Mouse (Mus musculus): Measurements from ENCODE around the gene Pdgfc. TPM values are rescaled to one million over a fixed set of nuclear protein-coding genes. Genes with fewer than 3 reads are reported as not detected.

Gene Pdgfc
- polyA plus RNA-seq, 1 experiment from 2014 or later: 7.4 TPM

DNA sequence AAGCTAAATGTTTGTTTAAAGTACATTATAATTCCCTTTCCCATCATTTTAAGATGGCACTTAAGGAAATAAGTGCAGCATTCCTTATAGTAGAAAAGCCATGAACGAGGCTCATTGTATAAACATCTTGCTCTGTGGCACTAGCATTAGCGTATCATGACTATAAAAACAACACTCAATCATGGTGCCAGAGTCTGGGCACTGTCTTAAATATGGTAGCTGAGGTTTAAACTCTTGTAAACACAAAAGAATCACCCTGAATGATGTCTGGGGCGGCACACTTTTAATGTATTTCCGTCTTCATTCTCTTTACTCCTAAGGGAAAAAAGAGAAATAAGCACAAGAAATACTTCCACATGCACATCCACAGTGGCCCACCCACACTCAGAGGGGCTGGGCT lies 192.1 kb downstream of the Pdgfc start:
- H3K4me1 ChIP-seq: no peaks in the 10 kb centered on the region
- H3K9ac ChIP-seq (replicated peaks): no peak overlapping the region
- no peaks in the 10 kb centered on the region for H3K9me3 ChIP-seq
- H3K27me3 ChIP-seq: no peaks in the 10 kb centered on the region
- H3K36me3 ChIP-seq: no peaks in the 10 kb centered on the region
- WGBS: 70% methylated on average over 4 of the region's 4 CpGs
- no peak overlapping the region for H3K4me3 ChIP-seq
- no peak overlapping the region for H3K27ac ChIP-seq (replicated peaks)
- H3K4me2 ChIP-seq (replicated peaks): no peak overlapping the region
- ATAC-seq (ENCODE audit: low FRiP score, low read depth): no peak

DNA sequence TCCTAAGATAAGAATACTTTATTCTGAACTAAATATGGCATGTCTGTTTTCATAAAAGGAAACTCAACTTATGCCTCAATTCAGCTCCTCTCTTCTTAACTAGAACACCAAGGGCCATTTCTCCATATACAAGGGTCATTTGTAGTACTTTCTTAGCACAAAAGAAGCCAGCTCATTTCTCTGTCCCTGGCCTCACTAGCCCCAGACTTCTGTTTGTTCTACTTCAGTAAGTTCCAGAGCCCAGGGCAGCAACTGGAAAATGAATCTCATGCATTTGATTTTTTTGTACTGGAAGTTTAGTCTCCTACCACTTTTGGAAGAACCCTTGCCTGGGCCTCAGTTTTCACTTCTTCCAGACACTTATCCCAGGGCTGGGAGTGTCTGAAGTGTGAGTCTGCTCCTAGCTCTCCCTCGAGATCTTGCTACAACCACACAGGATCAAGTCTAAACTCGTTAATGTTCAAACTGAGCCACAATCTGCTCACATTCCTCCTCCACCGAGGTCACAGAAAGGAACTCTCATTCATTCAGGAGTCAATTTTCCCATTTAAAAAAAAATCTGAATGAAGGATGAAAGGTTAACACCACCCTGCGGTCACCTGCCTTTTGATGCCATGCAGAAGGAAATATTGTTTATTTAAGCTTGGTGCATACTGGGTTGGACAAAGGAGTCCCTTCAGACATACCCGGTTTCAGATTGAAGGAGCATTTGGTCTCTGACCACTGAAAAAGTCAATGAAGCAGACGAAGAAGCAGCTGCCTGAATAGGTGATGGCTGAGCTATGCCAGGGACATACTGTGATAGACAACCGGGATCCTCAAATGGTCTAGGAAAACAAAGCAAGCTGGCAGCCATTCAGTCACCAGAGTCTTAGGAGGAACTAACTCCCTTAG lies 206.7 kb downstream of the Pdgfc start:
- ATAC-seq (ENCODE audit: low FRiP score, low read depth): no peak
- no peaks in the 10 kb centered on the region for H3K36me3 ChIP-seq
- H3K4me2 ChIP-seq (replicated peaks): no peak overlapping the region
- H3K9ac ChIP-seq (replicated peaks): no peak overlapping the region
- H3K27me3 ChIP-seq: no peaks in the 10 kb centered on the region
- no peak overlapping the region for H3K4me3 ChIP-seq
- H3K27ac ChIP-seq (replicated peaks): no peak overlapping the region
- no peaks in the 10 kb centered on the region for H3K9me3 ChIP-seq
- H3K4me1 ChIP-seq: no peaks in the 10 kb centered on the region
- 38% methylated on average over 7 of the region's 7 CpGs for WGBS

DNA sequence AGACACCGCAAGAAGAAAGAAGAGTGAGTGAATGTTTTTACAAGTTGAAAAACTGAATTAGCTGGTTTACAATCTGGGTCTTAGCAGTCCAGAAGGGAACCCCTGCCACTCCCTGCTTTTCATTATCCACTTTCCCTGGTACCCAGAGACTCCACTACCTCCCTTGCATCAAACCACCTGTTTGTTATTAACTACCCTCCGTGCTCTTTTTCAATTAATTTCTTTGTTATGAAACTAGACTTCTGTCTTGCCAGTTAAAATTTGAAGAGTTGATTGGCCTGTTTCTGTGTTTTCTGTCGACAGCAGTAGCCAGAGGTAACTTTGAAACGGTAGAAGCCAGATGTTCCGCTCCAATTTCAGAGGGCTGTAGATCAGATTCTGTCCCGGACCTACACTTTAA lies 207.4 kb downstream of the Pdgfc start:
- H3K27me3 ChIP-seq: no peaks in the 10 kb centered on the region
- H3K36me3 ChIP-seq: no peaks in the 10 kb centered on the region
- H3K4me3 ChIP-seq: no peak overlapping the region
- H3K9ac ChIP-seq (replicated peaks): no peak overlapping the region
- H3K27ac ChIP-seq (replicated peaks): no peak overlapping the region
- no peaks in the 10 kb centered on the region for H3K9me3 ChIP-seq
- H3K4me2 ChIP-seq (replicated peaks): no peak overlapping the region
- no peaks in the 10 kb centered on the region for H3K4me1 ChIP-seq
- 73% methylated on average over 6 of the region's 6 CpGs for WGBS
- ATAC-seq (ENCODE audit: low FRiP score, low read depth): no peak

DNA sequence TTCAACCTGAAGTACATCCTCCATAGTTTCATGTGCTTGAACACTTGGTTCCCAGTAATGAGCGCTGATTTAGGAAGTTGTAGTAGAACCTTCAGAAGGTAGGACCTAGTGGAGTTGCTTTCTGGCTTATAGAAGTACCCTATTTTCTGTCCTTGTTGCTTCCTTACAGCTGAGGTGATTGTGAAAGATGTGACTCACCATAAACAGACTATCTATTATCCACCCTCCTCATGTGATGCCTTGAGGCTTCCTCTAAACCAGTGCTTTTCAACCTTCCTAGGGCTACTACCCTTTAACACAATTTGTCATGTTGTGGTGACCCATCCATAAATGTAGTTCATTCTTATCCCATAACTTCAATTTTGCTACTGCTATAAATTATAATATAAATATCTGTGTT lies 226.6 kb downstream of the Pdgfc start:
- ATAC-seq (ENCODE audit: low FRiP score, low read depth): no peak
- no peaks in the 10 kb centered on the region for H3K9me3 ChIP-seq
- H3K36me3 ChIP-seq: no peaks in the 10 kb centered on the region
- no peak overlapping the region for H3K4me2 ChIP-seq (replicated peaks)
- no peak overlapping the region for H3K4me3 ChIP-seq
- no peaks in the 10 kb centered on the region for H3K4me1 ChIP-seq
- H3K9ac ChIP-seq (replicated peaks): no peak overlapping the region
- WGBS: 98% methylated on average over 1 of the region's 1 CpGs
- H3K27ac ChIP-seq (replicated peaks): no peak overlapping the region
- no peaks in the 10 kb centered on the region for H3K27me3 ChIP-seq

Other genes with a start within 250 kb of the Pdgfc start
- gene Gria2, start 233.6 kb upstream of the Pdgfc start, polyA plus RNA-seq (2016; fragmentation: Nextera tagmentation; extraction: Ambion mirVana): 37.5 and 44.2 TPM in 2 replicates
- 10.6 and 12.9 TPM in 2 replicates for gene Glrb, start 122.8 kb upstream of the Pdgfc start, polyA plus RNA-seq (2016; fragmentation: Nextera tagmentation; extraction: Ambion mirVana)